Mouse (Mus musculus): ENCODE results near the gene Saysd1. TPM values are rescaled to one million over a fixed set of nuclear protein-coding genes. Genes with fewer than 3 reads are reported as not detected.

Gene Saysd1
- polyA plus RNA-seq, 1 experiment from 2014 or later = 13.4 TPM

GRCm38 (mm10) chr14:20158727-20159681, 20.7 kb upstream of the Saysd1 start:
- no peak overlapping the region for H3K27ac ChIP-seq
- 51% methylated on average over 8 of the region's 8 CpGs for WGBS
- H3K4me2 ChIP-seq = no peak overlapping the region
- H3K4me3 ChIP-seq = no peak overlapping the region
- no peak overlapping the region for H3K9ac ChIP-seq
- no peak for ATAC-seq (ENCODE audit: insufficient number of reproducible peaks, low FRiP score, low TSS enrichment, low read depth)
- no peaks in the 10 kb centered on the region for H3K36me3 ChIP-seq
- no peaks in the 10 kb centered on the region for H3K9me3 ChIP-seq
- H3K4me1 ChIP-seq = peaks cover 9% of the 10 kb centered on the region
- H3K27me3 ChIP-seq = no peaks in the 10 kb centered on the region

GRCm38 (mm10) chr14:20157595-20157994, 19.3 kb upstream of the Saysd1 start:
- peaks cover 3% of the 10 kb centered on the region; the same call in 1 of the 2 replicates for H3K4me1 ChIP-seq
- H3K9ac ChIP-seq = no peak overlapping the region
- H3K4me3 ChIP-seq = no peak overlapping the region
- no peaks in the 10 kb centered on the region for H3K9me3 ChIP-seq
- WGBS = 87% methylated on average over 10 of the region's 10 CpGs
- H3K27ac ChIP-seq = no peak overlapping the region
- ATAC-seq (ENCODE audit: insufficient number of reproducible peaks, low FRiP score, low TSS enrichment, low read depth) = no peak
- no peaks in the 10 kb centered on the region for H3K36me3 ChIP-seq
- H3K4me2 ChIP-seq = no peak overlapping the region
- H3K27me3 ChIP-seq = no peaks in the 10 kb centered on the region

- ATAC-seq (ENCODE audit: insufficient number of reproducible peaks, low FRiP score, low TSS enrichment, low read depth) = no peak
- Histone ChIP-seq H3K4me2 (no peak overlapping the region), H3K27me3 (no peaks in the 10 kb centered on the region), H3K27ac (no peak overlapping the region), H3K4me3 (no peak overlapping the region), H3K4me1 (peaks cover 3% of the 10 kb centered on the region; the same call in 1 of the 2 replicates), H3K9ac (no peak overlapping the region), H3K9me3 (no peaks in the 10 kb centered on the region), H3K36me3 (no peaks in the 10 kb centered on the region)
- 63% methylated on average over 10 of the region's 10 CpGs for WGBS
These were observed 17.4 kb upstream of the Saysd1 start for GRCm38 (mm10) chr14:20155718-20156117.

- ATAC-seq (ENCODE audit: insufficient number of reproducible peaks, low FRiP score, low TSS enrichment, low read depth) = no peak
- no peaks in the 10 kb centered on the region for H3K9me3 ChIP-seq
These were observed 16.6 kb upstream of the Saysd1 start for GRCm38 (mm10) chr14:20154937-20155336.

GRCm38 (mm10) chr14:20154245-20154644, 15.9 kb upstream of the Saysd1 start:
- Histone ChIP-seq H3K27me3 (no peaks in the 10 kb centered on the region), H3K9ac (no peak overlapping the region), H3K9me3 (no peaks in the 10 kb centered on the region), H3K27ac (no peak overlapping the region), H3K4me2 (no peak overlapping the region), H3K4me1 (0 out of 2 replicates have a peak, but pooled peaks cover 5% of the 10 kb centered on the region), H3K4me3 (no peak overlapping the region), H3K36me3 (no peaks in the 10 kb centered on the region)
- 50% methylated on average over 7 of the region's 7 CpGs for WGBS
- ATAC-seq (ENCODE audit: insufficient number of reproducible peaks, low FRiP score, low TSS enrichment, low read depth) = no peak

More at GRCm38 (mm10) chr14:20154937-20155336, 16.6 kb upstream of the Saysd1 start:
- H3K27me3 ChIP-seq = no peaks in the 10 kb centered on the region
- no peak overlapping the region for H3K4me3 ChIP-seq
- WGBS = 76% methylated on average over 4 of the region's 4 CpGs
- H3K4me2 ChIP-seq = no peak overlapping the region
- no peak overlapping the region for H3K27ac ChIP-seq
- H3K36me3 ChIP-seq = no peaks in the 10 kb centered on the region
- peaks cover 5% of the 10 kb centered on the region; the same call in 1 of the 2 replicates for H3K4me1 ChIP-seq
- no peak overlapping the region for H3K9ac ChIP-seq

GRCm38 (mm10) chr14:20149127-20150080, 11.1 kb upstream of the Saysd1 start:
- Histone ChIP-seq H3K9me3 (no peaks in the 10 kb centered on the region), H3K4me1 (0 out of 2 replicates have a peak, but pooled peaks cover 2% of the 10 kb centered on the region), H3K36me3 (0 out of 2 replicates have a peak, but pooled peaks cover 3% of the 10 kb centered on the region), H3K27me3 (no peaks in the 10 kb centered on the region), H3K27ac (no peak overlapping the region), H3K4me3 (no peak overlapping the region), H3K4me2 (no peak overlapping the region), H3K9ac (no peak overlapping the region)
- no peak for ATAC-seq (ENCODE audit: insufficient number of reproducible peaks, low FRiP score, low TSS enrichment, low read depth)
- 87% methylated on average over 22 of the region's 22 CpGs for WGBS

- Histone ChIP-seq H3K9ac (no peak overlapping the region), H3K36me3 (0 out of 2 replicates have a peak, but pooled peaks cover 3% of the 10 kb centered on the region), H3K9me3 (no peaks in the 10 kb centered on the region), H3K27me3 (no peaks in the 10 kb centered on the region), H3K4me2 (no peak overlapping the region), H3K4me1 (peaks cover 8% of the 10 kb centered on the region; the same call in 1 of the 2 replicates), H3K27ac (no peak overlapping the region), H3K4me3 (no peak overlapping the region)
- WGBS = 92% methylated on average over 11 of the region's 11 CpGs
- ATAC-seq (ENCODE audit: insufficient number of reproducible peaks, low FRiP score, low TSS enrichment, low read depth) = no peak
These were observed 10.2 kb upstream of the Saysd1 start for GRCm38 (mm10) chr14:20148514-20148913.

- ATAC-seq (ENCODE audit: insufficient number of reproducible peaks, low FRiP score, low TSS enrichment, low read depth) = no peak
- 82% methylated on average over 7 of the region's 7 CpGs for WGBS
- no peak overlapping the region for H3K9ac ChIP-seq
- H3K4me1 ChIP-seq = peaks cover 8% of the 10 kb centered on the region; the same call in 1 of the 2 replicates
- no peaks in the 10 kb centered on the region for H3K9me3 ChIP-seq
- no peaks in the 10 kb centered on the region for H3K27me3 ChIP-seq
- no peak overlapping the region for H3K27ac ChIP-seq
- no peak overlapping the region for H3K4me2 ChIP-seq
- 0 out of 2 replicates have a peak, but pooled peaks cover 3% of the 10 kb centered on the region for H3K36me3 ChIP-seq
- no peak overlapping the region for H3K4me3 ChIP-seq
These were observed 9.5 kb upstream of the Saysd1 start for GRCm38 (mm10) chr14:20147854-20148253.

GRCm38 (mm10) chr14:20144093-20144492, 5.8 kb upstream of the Saysd1 start:
- Histone ChIP-seq H3K4me3 (no peak overlapping the region), H3K36me3 (0 out of 2 replicates have a peak, but pooled peaks cover 10% of the 10 kb centered on the region), H3K9ac (no peak overlapping the region), H3K4me1 (peaks cover 14% of the 10 kb centered on the region; the same call in 1 of the 2 replicates), H3K27ac (peak overlapping the region; percentile 47; the same call in 1 of the 2 replicates), H3K9me3 (no peaks in the 10 kb centered on the region), H3K4me2 (no peak overlapping the region), H3K27me3 (no peaks in the 10 kb centered on the region)
- 54% methylated on average over 4 of the region's 4 CpGs for WGBS
- peak; percentile 30; the same call in 1 of the 2 replicates for ATAC-seq (ENCODE audit: insufficient number of reproducible peaks, low FRiP score, low TSS enrichment, low read depth)

GRCm38 (mm10) chr14:20134965-20135671, 3.2 kb downstream of the Saysd1 start:
- Histone ChIP-seq H3K9me3 (no peaks in the 10 kb centered on the region), H3K9ac (no peak overlapping the region), H3K27me3 (no peaks in the 10 kb centered on the region), H3K4me3 (no peak overlapping the region), H3K36me3 (no peaks in the 10 kb centered on the region), H3K4me2 (no peak overlapping the region), H3K4me1 (peaks cover 7% of the 10 kb centered on the region; the same call in 1 of the 2 replicates), H3K27ac (no peak overlapping the region)
- no peak for ATAC-seq (ENCODE audit: insufficient number of reproducible peaks, low FRiP score, low TSS enrichment, low read depth)
- WGBS = 75% methylated on average over 10 of the region's 10 CpGs

GRCm38 (mm10) chr14:20128162-20128561, 10.2 kb downstream of the Saysd1 start:
- 54% methylated on average over 6 of the region's 6 CpGs for WGBS

More at GRCm38 (mm10) chr14:20128162-20128561, 10.2 kb downstream of the Saysd1 start:
- H3K4me2 ChIP-seq = no peak overlapping the region
- H3K4me3 ChIP-seq = no peak overlapping the region
- H3K27me3 ChIP-seq = no peaks in the 10 kb centered on the region
- no peaks in the 10 kb centered on the region for H3K9me3 ChIP-seq
- no peaks in the 10 kb centered on the region for H3K4me1 ChIP-seq
- H3K27ac ChIP-seq = no peak overlapping the region
- no peaks in the 10 kb centered on the region for H3K36me3 ChIP-seq
- no peak for ATAC-seq (ENCODE audit: insufficient number of reproducible peaks, low FRiP score, low TSS enrichment, low read depth)
- no peak overlapping the region for H3K9ac ChIP-seq
